Mouse (Mus musculus) adrenal gland, adult 2 months (tissue): Measurements from ENCODE around the gene Atp2c2. TPM values are rescaled to one million over a fixed set of nuclear protein-coding genes. Genes with fewer than 3 reads are reported as not detected.

Source experiments
- DNase-seq: peaks from one replicate; pipeline ENCODE4 v3.0.0; 2021
- polyA plus RNA-seq: library from polyadenylated mRNA; depleted of rRNA; stranded (reverse); fragments of >200 nt; gene quantifications from 2 replicates; pipeline ENCODE4 v1.2.3, GENCODE M21; 2012
- total RNA-seq, 2 experiments: library from RNA; stranded (reverse); gene quantifications; 2 replicates each; pipeline ENCODE4 v1.2.3; 2021

Gene Atp2c2
- total and polyA plus RNA-seq, 3 experiments, result 0.24 to 0.46 TPM; not detected in 1

- no peak for DNase-seq
Measured at GRCm38 (mm10) chr8:119702965-119703364, 3.2 kb downstream of the Atp2c2 start.

- no peak for DNase-seq
Measured at GRCm38 (mm10) chr8:119707146-119707545, 7.3 kb downstream of the Atp2c2 start.

GRCm38 (mm10) chr8:119708471-119708870, 8.7 kb downstream of the Atp2c2 start:
- DNase-seq, result no peak

GRCm38 (mm10) chr8:119708878-119709702, 9.3 kb downstream of the Atp2c2 start:
- DNase-seq, result peak; percentile 29

GRCm38 (mm10) chr8:119709703-119710093, 9.9 kb downstream of the Atp2c2 start:
- DNase-seq, result no peak

- DNase-seq, result peak; percentile 73
Measured at GRCm38 (mm10) chr8:119712226-119712625, 12.4 kb downstream of the Atp2c2 start.

GRCm38 (mm10) chr8:119713421-119713820, 13.6 kb downstream of the Atp2c2 start:
- DNase-seq, result no peak

- peak; percentile 87 for DNase-seq
Measured at GRCm38 (mm10) chr8:119715221-119715620, 15.4 kb downstream of the Atp2c2 start.

- no peak for DNase-seq
Measured at GRCm38 (mm10) chr8:119716730-119717299, 17.0 kb downstream of the Atp2c2 start.

- DNase-seq, result no peak
Measured at GRCm38 (mm10) chr8:119717765-119718164, 18.0 kb downstream of the Atp2c2 start.

- DNase-seq, result peak; percentile 69
Measured at GRCm38 (mm10) chr8:119719011-119719501, 19.2 kb downstream of the Atp2c2 start.

GRCm38 (mm10) chr8:119722348-119722747, 22.5 kb downstream of the Atp2c2 start:
- no peak for DNase-seq

- DNase-seq, result no peak
Measured at GRCm38 (mm10) chr8:119723676-119724075, 23.9 kb downstream of the Atp2c2 start.

GRCm38 (mm10) chr8:119724596-119724995, 24.8 kb downstream of the Atp2c2 start:
- DNase-seq, result peak; percentile 41

GRCm38 (mm10) chr8:119727093-119727492, 27.3 kb downstream of the Atp2c2 start:
- no peak for DNase-seq

GRCm38 (mm10) chr8:119728351-119728895, 28.6 kb downstream of the Atp2c2 start:
- peak; percentile 59 for DNase-seq

- DNase-seq, result no peak
Measured at GRCm38 (mm10) chr8:119732072-119732471, 32.3 kb downstream of the Atp2c2 start.

GRCm38 (mm10) chr8:119736348-119736917, 36.6 kb downstream of the Atp2c2 start:
- DNase-seq, result no peak

GRCm38 (mm10) chr8:119737093-119737900, 37.5 kb downstream of the Atp2c2 start:
- no peak for DNase-seq

GRCm38 (mm10) chr8:119738129-119738907, 38.5 kb downstream of the Atp2c2 start:
- no peak for DNase-seq

- no peak for DNase-seq
Measured at GRCm38 (mm10) chr8:119740634-119741033, 40.8 kb downstream of the Atp2c2 start.
